Mouse (Mus musculus): ENCODE data around the gene AW209491. TPM values are rescaled to one million over a fixed set of nuclear protein-coding genes. Genes with fewer than 3 reads are reported as not detected.

Gene AW209491
- total RNA-seq (2023) = 1 to 10 TPM; 4.2 to 5.1 TPM

DNA sequence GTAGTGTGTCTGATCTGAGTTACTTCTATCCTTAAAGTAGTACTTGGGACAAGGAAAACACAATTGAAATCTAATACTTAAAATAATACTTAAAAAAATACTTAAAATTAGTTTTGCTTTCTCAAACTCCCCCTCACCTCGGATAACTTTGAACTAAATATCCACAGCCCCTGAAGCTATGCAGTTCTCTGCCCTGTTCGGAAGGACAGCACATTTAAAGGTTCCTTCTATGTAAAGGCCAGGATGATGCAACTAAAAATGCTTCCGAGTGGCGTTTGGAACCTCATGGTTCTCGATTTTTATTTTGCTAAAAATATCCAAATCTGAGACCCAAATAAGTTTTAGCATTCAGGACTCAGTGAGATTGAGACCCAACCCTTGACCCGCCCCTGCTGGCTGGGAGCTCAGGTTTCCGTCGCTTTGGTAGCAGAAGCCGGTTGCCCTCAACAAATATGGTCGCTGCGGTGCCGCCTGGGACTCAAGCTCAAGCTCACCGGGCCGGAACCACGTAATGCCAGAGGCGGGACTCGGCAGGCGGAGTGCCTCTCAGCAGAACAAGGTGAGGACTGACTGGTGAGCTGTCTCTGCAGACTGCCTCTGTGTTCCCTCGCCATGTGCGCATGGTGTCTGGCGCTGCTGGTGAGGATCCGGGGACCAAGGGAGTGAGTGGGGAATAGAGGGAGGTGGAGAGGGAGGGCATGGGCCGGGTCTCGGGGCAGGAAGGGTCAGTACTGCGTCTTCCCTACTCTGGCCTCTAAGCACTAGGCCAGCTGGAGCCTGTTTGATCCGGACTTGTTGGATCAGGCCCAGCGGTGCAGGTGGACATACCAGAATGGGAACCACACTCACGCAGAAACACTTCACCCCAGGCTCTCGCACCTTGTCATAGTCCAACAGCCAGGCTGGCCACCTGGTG, at the start of gene AW209491:
Gene AW209491, plus strand, starts transcription at position 429 of the 916 bp plus-strand sequence.

DNA sequence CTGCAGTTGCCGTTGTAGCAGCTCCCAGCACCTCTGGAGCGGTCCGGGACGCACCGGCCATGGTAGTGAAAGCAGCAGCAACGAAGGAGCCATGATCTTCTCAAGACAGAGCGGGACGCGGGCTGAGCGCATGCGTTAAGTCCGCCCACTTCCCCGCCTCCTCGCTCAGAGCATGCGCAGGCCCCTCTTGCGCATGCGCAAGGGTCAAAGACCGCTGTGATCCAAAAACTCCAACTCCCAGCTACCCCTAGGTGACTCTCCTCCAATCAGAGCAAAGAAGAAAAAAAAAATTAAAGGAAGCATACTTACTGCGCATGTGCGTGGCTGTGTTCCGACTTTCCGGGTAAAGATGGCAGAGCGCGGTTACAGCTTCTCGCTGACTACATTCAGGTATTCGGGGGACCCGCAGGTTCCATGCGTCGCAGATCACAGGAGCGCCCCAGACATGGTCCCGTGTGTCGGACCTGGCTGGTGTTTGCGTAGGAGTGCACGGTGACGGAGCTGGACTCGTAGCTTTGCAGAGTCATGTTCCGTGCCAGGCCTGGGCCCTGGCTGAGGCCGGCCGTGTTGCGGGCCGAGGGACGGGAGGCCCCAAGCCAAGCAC, 16.9 kb upstream of the AW209491 start, which contains the start of the genes Mrpl32 and Psma2:
Gene Mrpl32, minus strand, starts transcription at position 240 of the 604 bp plus-strand sequence.
Gene Psma2, plus strand, starts transcription at position 315 of the 604 bp plus-strand sequence.

Other genes starting within 250 kb of the AW209491 start
- not detected for gene Hecw1, start 106.9 kb upstream of the AW209491 start, total RNA-seq (2023)
- gene Mrpl32, start 17.0 kb upstream of the AW209491 start, total RNA-seq (2023) = 10 to 100 TPM; 13.9 to 16.3 TPM
- 10 to 100 TPM; 50.8 to 53.7 TPM for gene Psma2, start 16.9 kb upstream of the AW209491 start, total RNA-seq (2023)